Mouse (Mus musculus): ENCODE measurements at regions not wholly inside any gene's neighbourhood (a gene's known extent, or its start where the extent isn't known, plus 50 kb on each side); places are given as distances from the start of the nearest gene placed in this dataset.

DNA sequence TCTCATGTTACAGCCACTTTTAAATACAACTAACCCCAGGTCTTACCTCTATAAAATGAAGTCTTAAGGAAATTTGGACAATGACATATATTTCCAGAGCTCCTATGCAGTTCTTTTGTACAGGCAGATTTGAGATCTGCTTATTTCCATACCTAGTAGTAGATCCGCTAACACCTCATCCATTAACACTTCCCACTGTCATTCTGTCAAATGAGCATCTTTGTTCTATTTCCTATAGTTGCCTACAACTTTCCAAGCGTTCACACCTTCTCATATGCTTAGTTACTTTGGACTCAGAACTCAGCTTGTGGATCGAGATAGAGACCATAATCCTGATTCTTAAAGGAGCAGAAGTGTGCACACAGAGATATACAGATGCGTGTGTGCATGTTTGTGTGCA is 316.8 kb upstream of the Ube2e3 start:
- Histone ChIP-seq H3K4me1 (ENCODE audit: control insufficient read depth, insufficient read depth, low read length) (peaks cover 7% of the 10 kb centered on the region; the same call in 1 of the 2 replicates), H3K36me3 (ENCODE audit: control insufficient read depth, insufficient read depth, low read length) (no peaks in the 10 kb centered on the region), H3K27me3 (ENCODE audit: control insufficient read depth, insufficient read depth, low read length) (no peaks in the 10 kb centered on the region), H3K9me3 (ENCODE audit: control insufficient read depth, low read length) (no peaks in the 10 kb centered on the region), H3K9ac (ENCODE audit: low read depth, low read length, severe bottlenecking) (no peak overlapping the region), H3K27ac (replicated peaks; ENCODE audit: low read depth, low read length) (no peak overlapping the region), H3K4me3 (replicated peaks; ENCODE audit: low read length) (no peak overlapping the region), H3K4me2 (replicated peaks; ENCODE audit: low read depth, low read length, severe bottlenecking) (no peak overlapping the region)
- ATAC-seq (ENCODE audit: low FRiP score, low read depth): no peak
- TF ChIP-seq POLR2A (IDR thresholded peaks at IDR 0.05; ENCODE audit: borderline replicate concordance, extremely low read depth, insufficient read depth, insufficient read length): no peak
- DNase-seq (ENCODE audit: low spot score): no peak
- 88% methylated on average over 4 of the region's 4 CpGs for WGBS

DNA sequence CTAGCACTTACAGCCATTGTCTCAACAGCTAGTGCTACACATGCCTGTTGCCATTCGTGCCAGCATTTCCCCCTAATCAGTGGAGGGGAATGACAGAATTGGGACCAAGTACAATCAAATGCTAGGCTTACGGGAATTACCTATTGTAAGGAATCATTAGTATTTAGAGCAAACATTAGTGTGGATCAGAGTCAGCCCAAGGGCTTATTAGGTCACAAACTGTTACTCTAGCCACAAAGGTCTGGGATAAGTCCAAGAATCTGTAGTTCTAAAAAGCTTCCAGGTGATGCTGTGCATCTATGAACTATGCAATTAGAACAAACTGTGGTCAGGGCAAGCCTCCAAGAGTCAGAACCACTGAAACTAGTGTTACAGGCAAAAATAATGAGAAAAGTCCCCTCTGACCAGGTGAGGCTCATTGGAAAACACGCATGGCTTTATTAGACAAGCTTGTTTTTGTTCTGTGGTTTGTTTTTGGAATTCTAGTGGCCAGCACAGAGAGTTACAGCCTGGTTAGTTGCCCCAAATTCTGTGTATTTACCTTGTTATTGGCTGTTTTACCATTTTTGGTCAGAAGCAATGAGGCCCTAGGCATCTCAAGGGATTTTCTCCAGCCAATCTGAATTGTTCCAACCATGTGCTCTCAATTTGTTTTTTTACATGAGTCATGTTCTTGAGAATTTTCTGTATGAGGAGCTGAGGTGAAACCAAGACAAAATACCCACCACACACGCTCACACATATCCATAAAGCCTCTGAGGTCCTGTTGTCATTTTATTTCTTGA is 319.0 kb upstream of the Ube2e3 start:
- TF ChIP-seq POLR2A (IDR thresholded peaks at IDR 0.05; ENCODE audit: borderline replicate concordance, extremely low read depth, insufficient read depth, insufficient read length): no peak
- Histone ChIP-seq H3K27ac (replicated peaks; ENCODE audit: low read depth, low read length) (no peak overlapping the region), H3K9me3 (ENCODE audit: control insufficient read depth, low read length) (no peaks in the 10 kb centered on the region), H3K27me3 (ENCODE audit: control insufficient read depth, insufficient read depth, low read length) (no peaks in the 10 kb centered on the region), H3K36me3 (ENCODE audit: control insufficient read depth, insufficient read depth, low read length) (no peaks in the 10 kb centered on the region), H3K4me3 (replicated peaks; ENCODE audit: low read length) (no peak overlapping the region), H3K9ac (ENCODE audit: low read depth, low read length, severe bottlenecking) (no peak overlapping the region), H3K4me1 (ENCODE audit: control insufficient read depth, insufficient read depth, low read length) (peaks cover 7% of the 10 kb centered on the region; the same call in 1 of the 2 replicates), H3K4me2 (replicated peaks; ENCODE audit: low read depth, low read length, severe bottlenecking) (no peak overlapping the region)
- WGBS: 39% methylated on average over 4 of the region's 4 CpGs
- peak; percentile 86 for DNase-seq (ENCODE audit: low spot score)
- ATAC-seq (ENCODE audit: low FRiP score, low read depth): peak; percentile 86

DNA sequence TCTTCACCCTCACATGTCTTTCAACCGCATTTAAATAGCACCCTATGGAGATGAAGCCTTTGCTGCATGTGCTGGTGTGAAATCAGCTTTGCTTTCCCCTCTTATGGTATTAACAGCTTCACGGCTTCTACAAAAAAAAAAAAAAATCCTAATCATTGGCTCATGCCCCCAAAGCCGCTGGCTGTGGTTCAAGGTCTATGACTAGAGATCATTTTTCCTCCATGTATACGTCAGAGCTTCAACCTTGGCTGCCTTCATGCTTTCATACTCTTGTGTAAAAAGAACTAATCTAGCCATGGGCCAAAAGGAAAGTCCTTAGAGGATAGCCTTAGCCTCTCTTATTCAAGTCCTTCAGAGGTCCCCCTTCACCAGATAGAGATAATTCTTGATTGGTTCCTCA is 320.6 kb upstream of the Ube2e3 start:
- Histone ChIP-seq H3K4me2 (replicated peaks; ENCODE audit: low read depth, low read length, severe bottlenecking) (no peak overlapping the region), H3K36me3 (ENCODE audit: control insufficient read depth, insufficient read depth, low read length) (no peaks in the 10 kb centered on the region), H3K9ac (ENCODE audit: low read depth, low read length, severe bottlenecking) (no peak overlapping the region), H3K4me1 (ENCODE audit: control insufficient read depth, insufficient read depth, low read length) (peaks cover 7% of the 10 kb centered on the region; the same call in 1 of the 2 replicates), H3K4me3 (replicated peaks; ENCODE audit: low read length) (no peak overlapping the region), H3K27ac (replicated peaks; ENCODE audit: low read depth, low read length) (no peak overlapping the region), H3K27me3 (ENCODE audit: control insufficient read depth, insufficient read depth, low read length) (no peaks in the 10 kb centered on the region), H3K9me3 (ENCODE audit: control insufficient read depth, low read length) (no peaks in the 10 kb centered on the region)
- DNase-seq (ENCODE audit: low spot score) (peak; percentile 65), ATAC-seq (ENCODE audit: low FRiP score, low read depth) (no peak)
- TF ChIP-seq POLR2A (IDR thresholded peaks at IDR 0.05; ENCODE audit: borderline replicate concordance, extremely low read depth, insufficient read depth, insufficient read length): no peak
- 47% methylated on average over 4 of the region's 4 CpGs for WGBS

DNA sequence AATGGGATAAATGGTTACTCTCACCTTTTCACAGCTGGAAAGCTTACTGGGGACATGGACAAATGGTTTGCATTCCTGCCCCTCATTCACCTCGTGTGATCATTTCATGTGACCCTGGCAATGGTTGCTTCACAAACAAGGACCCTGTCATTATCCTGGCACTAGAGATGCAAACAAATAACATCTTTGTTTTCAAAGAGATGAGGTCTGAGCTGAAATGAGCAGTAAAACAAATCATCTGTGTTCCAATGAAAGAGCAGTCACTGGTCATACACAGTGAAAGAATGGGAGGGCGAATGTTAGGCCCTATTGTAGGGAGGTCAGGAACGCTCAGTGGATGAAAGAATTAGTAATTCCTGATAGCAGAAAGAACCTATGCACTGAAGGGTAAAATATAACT is 327.5 kb upstream of the Ube2e3 start:
- H3K36me3 ChIP-seq (ENCODE audit: control insufficient read depth, insufficient read depth, low read length): no peaks in the 10 kb centered on the region
- TF ChIP-seq POLR2A (IDR thresholded peaks at IDR 0.05; ENCODE audit: borderline replicate concordance, extremely low read depth, insufficient read depth, insufficient read length): no peak
- no peaks in the 10 kb centered on the region for H3K27me3 ChIP-seq (ENCODE audit: control insufficient read depth, insufficient read depth, low read length)
- H3K9me3 ChIP-seq (ENCODE audit: control insufficient read depth, low read length): no peaks in the 10 kb centered on the region
- H3K4me1 ChIP-seq (ENCODE audit: control insufficient read depth, insufficient read depth, low read length): 0 out of 2 replicates have a peak, but pooled peaks cover 6% of the 10 kb centered on the region
- WGBS: 55% methylated on average over 3 of the region's 3 CpGs
- ATAC-seq (ENCODE audit: low FRiP score, low read depth): no peak
- H3K4me2 ChIP-seq (replicated peaks; ENCODE audit: low read depth, low read length, severe bottlenecking): no peak overlapping the region
- H3K9ac ChIP-seq (ENCODE audit: low read depth, low read length, severe bottlenecking): no peak overlapping the region
- no peak overlapping the region for H3K4me3 ChIP-seq (replicated peaks; ENCODE audit: low read length)
- no peak for DNase-seq (ENCODE audit: low spot score)
- no peak overlapping the region for H3K27ac ChIP-seq (replicated peaks; ENCODE audit: low read depth, low read length)

DNA sequence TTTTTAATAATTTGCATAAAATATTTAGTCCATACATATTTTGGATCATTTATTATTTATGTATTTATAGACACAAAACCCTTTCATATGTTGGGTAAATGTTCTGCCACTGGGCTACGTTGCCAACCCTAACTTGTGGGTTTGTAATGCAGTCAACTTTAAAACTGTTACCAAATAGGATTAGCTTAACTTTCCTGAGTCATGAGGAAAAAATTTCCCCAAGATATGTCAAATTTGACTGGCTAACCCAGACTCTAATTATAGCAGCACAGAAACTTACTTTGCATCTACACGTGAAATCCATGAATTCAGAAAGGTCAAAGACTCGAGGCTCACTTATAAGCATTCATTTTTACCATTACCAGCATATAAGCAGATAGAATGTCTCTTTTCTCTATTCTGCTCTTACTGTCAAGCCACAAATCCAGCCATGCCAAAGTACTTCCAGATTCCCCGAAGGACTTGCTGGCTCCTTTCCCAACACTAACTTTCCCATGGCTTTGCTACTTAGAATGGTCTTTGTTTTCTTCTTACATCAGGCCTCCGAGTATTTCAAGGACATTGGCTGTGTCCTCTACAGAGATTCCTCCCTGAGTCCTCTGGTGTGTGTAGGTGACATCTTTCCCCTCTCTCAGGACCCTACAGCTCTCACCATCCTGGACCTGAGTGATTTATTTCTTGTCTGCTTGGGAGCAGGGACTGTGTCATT is 328.2 kb upstream of the Ube2e3 start:
- Histone ChIP-seq H3K4me1 (ENCODE audit: control insufficient read depth, insufficient read depth, low read length) (0 out of 2 replicates have a peak, but pooled peaks cover 6% of the 10 kb centered on the region), H3K27me3 (ENCODE audit: control insufficient read depth, insufficient read depth, low read length) (no peaks in the 10 kb centered on the region), H3K36me3 (ENCODE audit: control insufficient read depth, insufficient read depth, low read length) (no peaks in the 10 kb centered on the region), H3K27ac (replicated peaks; ENCODE audit: low read depth, low read length) (no peak overlapping the region), H3K4me3 (replicated peaks; ENCODE audit: low read length) (no peak overlapping the region), H3K9me3 (ENCODE audit: control insufficient read depth, low read length) (no peaks in the 10 kb centered on the region), H3K4me2 (replicated peaks; ENCODE audit: low read depth, low read length, severe bottlenecking) (no peak overlapping the region), H3K9ac (ENCODE audit: low read depth, low read length, severe bottlenecking) (no peak overlapping the region)
- ATAC-seq (ENCODE audit: low FRiP score, low read depth) (no peak), DNase-seq (ENCODE audit: low spot score) (peak; percentile 70)
- WGBS: 39% methylated on average over 5 of the region's 5 CpGs
- no peak for TF ChIP-seq POLR2A (IDR thresholded peaks at IDR 0.05; ENCODE audit: borderline replicate concordance, extremely low read depth, insufficient read depth, insufficient read length)
